Mouse (Mus musculus) spleen, postnatal 36 days (tissue): Measurements from ENCODE around the gene Actg1.

ENCODE experiments used
- DNase-seq, 2 experiments: peaks; one replicate each; pipeline ENCODE4 v3.0.0; 2022; ENCODE audit warnings: low spot score in 2 of 2, mixed read lengths in 1 of 2

Gene Actg1

GRCm38 (mm10) chr11:120347791-120348683 lies at the start of gene Actg1:
Actg1 (minus strand) TSS chr11:120348542.
- peak; percentile 83 to 87 for DNase-seq

GRCm38 (mm10) chr11:120397602-120398001 lies 49.3 kb upstream of the Actg1 start:
- no peak for DNase-seq

DNA sequence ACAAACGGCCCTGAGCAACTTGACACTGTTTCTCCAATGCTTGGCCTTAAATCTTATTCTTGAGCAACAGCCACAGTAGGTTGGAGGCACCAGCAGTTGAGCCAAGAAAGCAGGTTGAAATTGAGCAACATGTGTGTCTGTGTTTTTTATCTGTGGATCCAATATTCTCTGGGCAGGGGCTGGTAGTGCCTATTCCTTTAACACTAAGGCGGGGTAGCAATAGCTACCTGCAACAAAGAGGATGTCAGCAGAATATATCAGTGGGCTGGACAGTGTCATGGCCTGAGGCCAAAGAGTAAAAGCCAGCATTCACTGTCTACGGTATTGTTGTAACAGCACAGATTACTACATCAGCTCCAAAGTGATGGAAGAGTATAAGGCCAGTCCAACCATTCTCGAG lies 47.3 kb upstream of the Actg1 start:
- no peak for DNase-seq

DNA sequence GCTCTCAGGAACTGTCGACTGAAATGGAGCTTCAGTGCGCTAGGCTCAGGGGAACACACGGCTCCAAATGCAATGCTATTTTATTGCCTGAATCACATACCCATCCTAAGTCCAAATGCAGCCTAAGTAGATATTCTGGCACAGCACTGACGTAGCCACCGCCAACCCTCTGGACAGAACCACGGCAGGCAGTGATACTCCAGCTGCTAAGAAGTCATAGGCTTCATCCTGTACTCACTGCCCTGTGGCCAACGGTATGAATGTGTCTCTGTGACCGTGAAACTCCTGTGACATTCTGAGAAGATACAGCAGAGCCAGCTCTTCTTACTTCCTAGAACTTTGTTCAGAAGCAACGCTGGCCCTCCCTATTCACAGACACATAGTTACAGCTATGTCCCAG lies 40.2 kb upstream of the Actg1 start:
- no peak for DNase-seq

GRCm38 (mm10) chr11:120387157-120387556 lies 38.8 kb upstream of the Actg1 start:
- no peak for DNase-seq

- no peak for DNase-seq
Observed at GRCm38 (mm10) chr11:120386632-120387031, 38.3 kb upstream of the Actg1 start.

GRCm38 (mm10) chr11:120382509-120382908 lies 34.2 kb upstream of the Actg1 start:
- DNase-seq, result no peak

- no peak for DNase-seq
Observed at GRCm38 (mm10) chr11:120381157-120381556, 32.8 kb upstream of the Actg1 start.

DNA sequence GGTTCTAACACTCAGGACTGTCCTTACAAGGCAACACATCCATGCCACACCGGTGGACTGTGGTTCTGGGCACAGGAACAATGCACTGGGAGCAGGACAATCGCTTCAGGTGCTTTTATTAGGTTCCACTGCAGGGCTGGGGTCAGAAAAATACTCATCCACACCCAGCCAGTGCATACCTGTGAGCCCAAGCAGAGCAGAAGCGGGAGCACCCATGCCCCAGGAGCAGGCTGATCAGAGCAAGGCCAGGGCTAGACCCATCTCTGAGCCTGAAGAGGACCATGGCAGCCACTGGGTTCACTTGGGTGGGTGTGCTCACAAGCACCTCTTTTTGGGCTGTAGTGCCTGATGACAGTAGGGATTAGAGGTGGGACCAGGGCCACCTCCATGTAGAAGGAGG lies 31.9 kb upstream of the Actg1 start:
- no peak for DNase-seq

DNA sequence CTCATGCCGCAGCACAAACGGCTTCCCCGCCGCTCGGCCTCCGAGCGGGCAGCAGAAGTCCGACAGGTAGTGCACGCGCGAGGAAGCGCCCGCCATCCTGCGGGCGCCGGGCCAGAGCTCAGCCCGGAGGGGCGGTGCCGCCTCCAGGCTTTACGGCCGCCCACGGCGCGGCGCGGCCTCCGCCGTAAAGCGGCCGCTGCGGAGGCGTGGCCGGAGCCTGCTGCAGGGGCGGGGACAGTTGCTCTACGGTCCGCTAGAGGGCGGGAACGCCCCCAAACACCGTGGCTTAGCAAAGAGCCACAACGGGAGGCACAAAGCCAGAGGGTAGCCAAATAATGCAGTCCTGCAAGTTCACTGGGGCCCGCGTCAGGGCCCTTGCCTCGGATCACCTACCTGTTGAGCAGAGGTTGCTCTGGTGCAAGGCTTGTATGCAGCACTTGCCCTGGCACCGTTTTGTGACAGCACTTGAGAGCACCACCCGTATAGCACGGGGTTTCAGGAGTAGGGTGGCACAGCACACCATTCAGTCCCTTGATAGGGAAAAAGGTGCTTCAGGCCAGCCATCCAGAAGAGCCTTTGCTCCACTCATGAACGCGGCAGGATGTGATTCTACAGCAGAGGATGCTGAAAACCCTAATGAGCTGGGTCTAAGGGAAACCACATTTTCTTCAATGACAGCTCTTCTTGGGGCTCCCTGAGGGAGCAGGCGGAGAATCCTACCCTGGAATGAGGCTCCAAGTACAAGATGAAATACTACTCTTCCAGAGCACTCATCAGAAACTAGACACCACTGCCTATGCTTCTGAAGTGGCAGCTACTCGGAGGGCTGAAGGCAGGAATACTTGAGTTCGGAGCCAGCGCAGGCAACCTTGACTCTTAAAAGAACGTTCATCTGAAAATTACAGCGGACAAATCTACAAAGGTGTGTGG lies 30.5 kb upstream of the Actg1 start, which contains the start of gene Faap100:
Gene Faap100 (minus strand): TSS at position 154 of the 930 bp plus-strand sequence.
- DNase-seq, result peak; percentile 87 to 89

GRCm38 (mm10) chr11:120378031-120378610 lies 29.8 kb upstream of the Actg1 start:
- DNase-seq, result peak; percentile 19 to 47

- no peak for DNase-seq
Observed at GRCm38 (mm10) chr11:120377337-120377736, 29.0 kb upstream of the Actg1 start.

- no peak for DNase-seq
Observed at GRCm38 (mm10) chr11:120376302-120377160, 28.2 kb upstream of the Actg1 start.

GRCm38 (mm10) chr11:120375324-120375723 lies 27.0 kb upstream of the Actg1 start:
- no peak for DNase-seq

DNA sequence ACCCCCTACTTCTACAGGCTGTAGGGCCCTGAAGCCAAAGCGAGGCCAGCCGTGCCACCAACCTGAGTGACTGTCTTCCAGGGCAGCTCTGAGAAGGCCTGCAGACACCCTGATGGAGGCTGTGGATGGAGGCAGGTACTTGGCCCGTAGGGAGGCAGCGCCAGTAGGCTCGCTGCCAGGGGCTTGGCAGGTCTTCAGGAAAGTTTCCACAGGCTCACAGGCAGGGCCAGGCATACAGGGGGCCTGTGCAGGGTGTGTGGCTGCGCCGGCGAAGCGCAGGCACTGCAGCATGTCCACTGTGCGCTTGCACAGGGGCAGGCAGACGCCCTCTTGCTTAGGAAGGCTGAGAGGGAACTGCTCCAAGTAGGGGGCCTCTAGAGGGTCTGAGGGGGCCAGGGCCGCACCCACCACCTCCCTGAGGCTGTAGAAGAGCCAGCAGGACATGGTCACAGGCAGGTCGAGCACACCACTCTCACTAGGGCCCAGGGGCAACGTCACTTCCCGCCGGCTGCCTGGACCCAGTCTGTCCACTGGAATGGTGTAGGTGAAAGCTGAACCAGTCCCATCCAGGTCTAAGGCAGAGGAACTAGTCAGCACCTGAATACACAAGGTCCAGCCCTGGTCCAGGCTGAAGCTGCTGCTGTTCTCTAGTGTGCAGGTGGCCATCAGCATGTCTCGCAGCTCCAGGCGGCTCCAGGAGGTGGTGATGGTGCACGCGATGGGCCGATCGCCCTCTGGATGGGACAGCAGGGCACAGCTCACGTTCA lies 25.7 kb upstream of the Actg1 start:
- DNase-seq, result no peak

DNA sequence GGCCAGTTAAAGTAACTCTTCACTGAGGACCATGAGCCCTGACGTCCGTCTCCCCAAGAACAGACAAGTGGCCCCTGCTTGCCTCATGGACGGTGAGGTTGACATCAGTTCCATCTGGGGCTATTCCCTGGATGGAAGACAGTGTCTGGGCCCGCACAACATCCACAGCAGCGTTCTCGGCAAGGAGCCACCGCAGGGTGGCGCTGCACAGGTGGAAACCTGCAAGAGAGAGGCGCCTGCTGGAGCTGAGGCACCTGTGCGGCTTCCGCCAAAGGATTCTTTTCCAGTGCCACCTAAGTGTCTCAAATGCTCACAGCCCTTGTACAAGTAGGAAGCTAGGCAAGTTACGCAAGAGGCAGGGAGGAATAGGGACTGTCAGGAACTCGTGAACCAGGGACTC lies 24.7 kb upstream of the Actg1 start:
- no peak for DNase-seq

DNA sequence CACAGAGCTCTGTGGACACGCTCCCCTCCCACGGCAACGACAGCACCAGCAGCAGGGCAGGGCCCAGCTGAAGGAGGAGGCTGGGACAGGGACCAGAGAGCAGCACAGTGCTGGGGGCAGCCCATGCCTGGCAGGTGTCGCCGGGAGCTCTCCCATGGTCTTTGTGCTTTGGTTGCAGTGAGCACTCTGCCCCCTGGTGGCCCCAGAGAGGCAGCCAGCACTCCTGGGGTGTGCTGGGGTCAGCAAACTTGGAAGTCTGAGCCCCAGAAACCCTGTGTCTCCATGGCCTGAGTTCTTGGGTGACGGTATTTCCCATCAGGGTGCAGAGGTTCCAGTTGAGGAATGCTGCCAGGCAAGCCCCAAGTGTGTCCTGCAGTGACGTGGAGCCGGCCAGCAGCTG lies 21.3 kb upstream of the Actg1 start:
- DNase-seq, result peak; percentile 56 to 63

GRCm38 (mm10) chr11:120366443-120367027 lies 18.2 kb upstream of the Actg1 start:
- no peak for DNase-seq

DNA sequence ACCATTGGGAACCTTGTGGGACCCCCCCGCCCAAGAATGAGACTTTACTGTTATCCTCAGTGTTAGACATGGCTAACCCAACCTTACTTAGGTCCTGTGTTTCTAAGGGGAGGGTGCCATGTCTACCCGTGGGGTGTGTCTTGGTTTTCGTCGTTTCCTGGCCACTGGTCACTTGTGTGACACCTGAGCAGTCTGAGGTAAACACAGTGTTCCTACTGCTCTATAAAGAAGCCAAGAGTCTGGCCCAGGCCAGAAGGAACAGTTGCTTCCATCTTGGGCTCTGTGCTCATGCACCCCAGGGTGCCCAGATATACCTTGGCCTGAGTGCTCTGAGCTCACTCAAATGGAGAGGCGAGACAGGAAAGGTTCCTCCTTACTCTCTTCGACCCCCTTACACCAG lies 14.5 kb upstream of the Actg1 start:
- DNase-seq, result no peak

- DNase-seq, result no peak
Observed at GRCm38 (mm10) chr11:120361295-120361694, 13.0 kb upstream of the Actg1 start, which contains the start of gene Fscn2. Fscn2 (plus strand) TSS chr11:120361534.
